Mouse (Mus musculus) stomach, embryonic 15.5 days (tissue): ENCODE measurements around the gene Tmem258. TPM values are rescaled to one million over a fixed set of nuclear protein-coding genes. Genes with fewer than 3 reads are reported as not detected.

Experiments used
- ATAC-seq: fragments of 200-750 bp; cut with Nextera tagmentation; 2 replicates; pipeline ENCODE4 v1.8.0; 2017; ENCODE audit warnings: low read depth, moderate number of reproducible peaks, moderate TSS enrichment; ENCODE audit not compliant: insufficient read depth, low FRiP score
- H3K27ac ChIP-seq: fragments of 300-500 bp; sonication (generic); 2 replicates; pipeline ENCODE4 v1.5.1; 2015; ENCODE audit warnings: mild to moderate bottlenecking, inconsistent platforms
- H3K27me3 ChIP-seq: fragments of 300-500 bp; sonication (generic); replicated peaks from 2 replicates; pipeline ENCODE4 v1.6.1; 2015; ENCODE audit warnings: inconsistent platforms
- H3K36me3 ChIP-seq: fragments of 300-500 bp; sonication (generic); 2 replicates; pipeline ENCODE4 v1.6.1; 2015; ENCODE audit warnings: inconsistent platforms
- H3K4me1 ChIP-seq: fragments of 300-500 bp; sonication (generic); 2 replicates; pipeline ENCODE4 v1.6.1; 2015; ENCODE audit warnings: inconsistent platforms
- H3K4me2 ChIP-seq: fragments of 300-500 bp; sonication (generic); 2 replicates; pipeline ENCODE4 v1.6.1; 2015; ENCODE audit warnings: mild to moderate bottlenecking, inconsistent platforms
- H3K4me3 ChIP-seq: fragments of 300-500 bp; sonication (generic); replicated peaks from 2 replicates; pipeline ENCODE4 v1.5.1; 2015; ENCODE audit warnings: inconsistent platforms
- H3K9ac ChIP-seq: fragments of 300-500 bp; sonication (generic); 2 replicates; pipeline ENCODE4 v1.6.1; 2015; ENCODE audit warnings: inconsistent platforms
- H3K9me3 ChIP-seq: fragments of 300-500 bp; sonication (generic); 2 replicates; pipeline ENCODE4 v1.6.1; 2016; ENCODE audit warnings: inconsistent platforms
- WGBS: fragments of 180-500 bp; shearing (Covaris S2); methylation state at CpG from one replicate; pipeline ENCODE4 v1.1.7; 2015; 5-methylcytosine and 5-hydroxymethylcytosine counted together
- polyA plus RNA-seq: library from polyadenylated mRNA; unstranded; fragments of >200 nt; fragmentation: Nextera tagmentation; extraction: Ambion mirVana; gene quantifications from 2 replicates; pipeline ENCODE4 v1.2.1, GENCODE M21; 2015

The Tmem258 gene
- polyA plus RNA-seq, 1 experiment from 2014 or later: 509 TPM

DNA sequence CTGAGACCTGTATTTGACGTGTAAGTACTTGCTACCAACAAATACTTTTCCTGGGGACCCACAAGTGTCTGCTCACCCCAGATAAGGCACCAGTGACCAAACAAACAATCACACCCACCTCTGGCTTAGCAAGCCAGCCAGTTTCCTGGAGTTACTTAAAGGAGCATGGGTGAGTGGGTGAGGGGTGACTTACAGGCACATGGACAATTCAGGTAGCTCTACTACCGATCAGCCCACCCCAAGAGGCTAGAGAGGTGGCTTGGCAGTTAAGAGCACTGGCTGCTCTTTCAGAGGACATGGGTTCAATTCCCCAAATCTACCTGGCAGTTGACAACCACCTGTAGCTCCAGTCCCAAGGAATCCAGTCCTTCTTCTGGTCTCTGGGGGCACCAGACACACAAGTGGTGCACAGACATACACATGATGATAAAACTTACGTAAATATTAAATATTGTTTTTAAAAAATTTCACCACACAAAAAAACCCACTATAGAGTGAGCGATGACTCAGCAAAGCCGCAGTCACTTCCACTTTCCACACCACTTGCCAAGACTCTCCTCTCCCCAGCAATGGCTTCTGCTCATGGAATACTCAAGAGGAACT is 30.6 kb upstream of the Tmem258 start:
- no peak overlapping the region for H3K4me3 ChIP-seq
- no peak overlapping the region for H3K27ac ChIP-seq
- 69% methylated on average over 5 of the region's 5 CpGs for WGBS
- H3K9ac ChIP-seq: no peak overlapping the region
- no peak overlapping the region for H3K4me2 ChIP-seq
- peak; percentile 80; the same call in 1 of the 2 replicates for ATAC-seq
- no peaks in the 10 kb centered on the region for H3K9me3 ChIP-seq
- no peaks in the 10 kb centered on the region for H3K36me3 ChIP-seq
- H3K27me3 ChIP-seq: no peaks in the 10 kb centered on the region
- no peaks in the 10 kb centered on the region for H3K4me1 ChIP-seq

DNA sequence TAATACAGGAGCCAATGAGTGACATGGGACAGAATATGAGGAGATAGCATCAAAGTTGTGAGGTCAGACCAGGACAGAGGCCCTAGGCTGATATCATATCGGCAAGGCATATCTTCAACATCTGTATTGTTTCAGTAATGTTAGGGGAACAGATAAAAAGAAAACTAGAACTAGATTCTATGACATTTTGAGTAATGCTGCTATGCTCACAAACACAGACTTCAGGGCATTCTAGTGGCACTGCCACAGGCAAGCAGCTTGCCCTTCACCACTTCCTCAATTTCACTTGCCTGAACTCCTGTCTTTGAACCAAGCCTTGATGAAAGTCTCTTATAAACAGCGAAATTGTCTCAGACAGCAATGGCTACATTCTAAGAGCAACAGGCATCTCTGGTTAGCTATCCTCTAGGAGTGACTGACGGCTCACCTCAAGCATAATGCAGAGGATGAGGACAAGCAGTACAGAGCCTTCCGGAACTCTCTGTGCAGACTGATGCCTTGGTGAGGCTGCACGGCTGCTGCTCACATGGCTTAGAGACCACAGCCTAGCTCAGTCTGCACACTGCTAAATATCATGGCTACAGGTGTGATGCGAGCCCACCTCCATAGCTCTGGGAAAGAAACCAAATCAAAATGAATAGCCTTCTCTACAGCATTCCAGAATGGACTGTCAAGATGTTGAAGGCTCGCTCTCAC is 29.8 kb upstream of the Tmem258 start:
- no peaks in the 10 kb centered on the region for H3K9me3 ChIP-seq
- no peak overlapping the region for H3K9ac ChIP-seq
- no peak overlapping the region for H3K27ac ChIP-seq
- H3K4me3 ChIP-seq: no peak overlapping the region
- WGBS: 80% methylated on average over 7 of the region's 7 CpGs
- H3K27me3 ChIP-seq: no peaks in the 10 kb centered on the region
- no peaks in the 10 kb centered on the region for H3K4me1 ChIP-seq
- H3K4me2 ChIP-seq: no peak overlapping the region
- H3K36me3 ChIP-seq: no peaks in the 10 kb centered on the region
- no peak for ATAC-seq

DNA sequence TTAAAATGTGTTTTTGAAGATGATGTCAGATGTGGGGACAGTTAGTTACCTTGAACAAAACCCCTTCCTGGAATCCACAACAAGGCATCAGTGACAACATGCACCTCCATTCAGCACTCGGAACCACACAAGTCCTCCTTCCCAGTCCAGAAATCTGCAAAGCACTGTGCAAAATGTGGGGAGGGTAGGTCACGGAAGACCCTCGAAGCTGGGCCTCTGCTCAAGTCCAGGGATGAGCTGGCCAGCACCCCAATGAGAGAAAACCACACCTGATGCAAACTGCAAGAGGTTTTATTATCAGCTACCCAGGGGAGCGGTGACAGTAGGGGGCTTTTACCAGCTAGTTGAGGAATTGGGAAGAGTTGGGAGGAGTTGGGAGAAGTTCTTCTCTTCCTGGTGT is 28.9 kb upstream of the Tmem258 start:
- no peak for ATAC-seq
- Histone ChIP-seq H3K4me1 (no peaks in the 10 kb centered on the region), H3K27ac (no peak overlapping the region), H3K4me3 (no peak overlapping the region), H3K27me3 (no peaks in the 10 kb centered on the region), H3K36me3 (no peaks in the 10 kb centered on the region), H3K9ac (no peak overlapping the region), H3K9me3 (no peaks in the 10 kb centered on the region), H3K4me2 (no peak overlapping the region)
- WGBS: 69% methylated on average over 4 of the region's 4 CpGs

DNA sequence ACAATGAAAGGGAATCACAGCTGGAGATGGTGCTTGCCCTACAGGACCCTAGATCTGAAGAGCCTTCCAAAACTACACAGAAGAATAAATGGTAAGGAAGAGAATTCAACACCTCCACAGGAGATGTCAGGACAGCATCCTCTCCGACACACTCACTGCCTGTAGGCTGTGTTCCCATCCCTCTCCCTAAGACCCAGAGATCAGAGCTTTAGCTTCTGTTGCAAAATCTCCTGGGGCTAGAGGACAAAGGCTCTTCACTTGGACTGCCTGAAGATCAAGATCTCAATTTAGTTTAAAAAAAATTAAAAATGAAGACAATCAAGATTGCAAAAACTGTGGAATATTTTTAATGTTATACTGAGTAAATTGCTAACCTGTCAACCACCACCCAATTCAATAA is 27.3 kb upstream of the Tmem258 start:
- no peaks in the 10 kb centered on the region for H3K4me1 ChIP-seq
- no peak for ATAC-seq
- no peak overlapping the region for H3K4me3 ChIP-seq
- no peak overlapping the region for H3K4me2 ChIP-seq
- no peak overlapping the region for H3K27ac ChIP-seq
- 77% methylated on average over 1 of the region's 1 CpGs for WGBS
- H3K9ac ChIP-seq: no peak overlapping the region
- no peaks in the 10 kb centered on the region for H3K36me3 ChIP-seq
- no peaks in the 10 kb centered on the region for H3K9me3 ChIP-seq
- H3K27me3 ChIP-seq: no peaks in the 10 kb centered on the region

DNA sequence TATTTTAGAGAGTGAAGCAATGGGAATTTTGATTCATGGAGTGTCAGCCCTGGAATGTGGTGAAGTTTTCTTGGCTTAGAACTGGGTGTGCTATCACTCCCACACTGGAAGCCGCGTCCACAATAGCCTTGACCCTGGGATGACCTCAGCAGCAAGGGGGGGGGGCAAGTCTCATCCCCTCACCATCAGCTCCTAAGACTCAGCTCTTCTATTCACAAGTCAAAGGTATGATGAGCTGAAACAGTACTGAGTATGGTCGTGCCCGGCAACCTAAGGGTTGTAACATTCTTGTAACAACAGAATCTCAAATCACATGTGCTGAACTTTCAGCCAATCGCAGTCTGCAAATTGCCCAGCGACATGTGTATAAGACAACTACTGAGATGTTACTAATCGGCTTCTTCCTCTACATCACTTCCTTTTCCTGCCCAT is 26.9 kb upstream of the Tmem258 start:
- no peaks in the 10 kb centered on the region for H3K36me3 ChIP-seq
- no peak overlapping the region for H3K4me2 ChIP-seq
- no peaks in the 10 kb centered on the region for H3K4me1 ChIP-seq
- no peaks in the 10 kb centered on the region for H3K27me3 ChIP-seq
- H3K27ac ChIP-seq: no peak overlapping the region
- whole genome bisulfite sequencing: 44% methylated on average over 7 of the region's 7 CpGs
- H3K4me3 ChIP-seq: no peak overlapping the region
- H3K9me3 ChIP-seq: no peaks in the 10 kb centered on the region
- no peak for ATAC-seq
- no peak overlapping the region for H3K9ac ChIP-seq

DNA sequence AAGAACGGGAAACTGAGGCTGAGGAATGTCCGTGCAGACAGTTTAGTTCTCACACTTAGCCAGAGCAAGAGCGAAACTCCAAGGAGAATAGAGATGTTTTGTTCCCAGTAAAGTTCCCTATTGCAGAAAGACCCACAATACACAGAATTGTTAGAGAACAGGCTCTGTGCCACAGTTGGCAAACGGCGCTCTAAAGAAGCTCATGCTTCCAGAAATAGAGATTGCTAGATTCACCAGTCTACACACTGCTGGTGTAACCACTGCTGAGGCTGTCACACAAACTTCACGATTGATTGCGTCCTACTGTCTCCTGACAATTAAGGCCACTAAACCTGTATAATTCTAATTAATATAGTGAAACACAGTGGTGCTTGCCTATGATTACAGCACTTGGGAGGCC is 22.6 kb upstream of the Tmem258 start:
- Histone ChIP-seq H3K4me1 (peaks cover 7% of the 10 kb centered on the region), H3K4me3 (no peak overlapping the region), H3K27ac (no peak overlapping the region), H3K36me3 (peaks cover 9% of the 10 kb centered on the region), H3K4me2 (no peak overlapping the region), H3K9me3 (no peaks in the 10 kb centered on the region), H3K27me3 (no peaks in the 10 kb centered on the region), H3K9ac (no peak overlapping the region)
- 88% methylated on average over 7 of the region's 7 CpGs for WGBS
- ATAC-seq: no peak

DNA sequence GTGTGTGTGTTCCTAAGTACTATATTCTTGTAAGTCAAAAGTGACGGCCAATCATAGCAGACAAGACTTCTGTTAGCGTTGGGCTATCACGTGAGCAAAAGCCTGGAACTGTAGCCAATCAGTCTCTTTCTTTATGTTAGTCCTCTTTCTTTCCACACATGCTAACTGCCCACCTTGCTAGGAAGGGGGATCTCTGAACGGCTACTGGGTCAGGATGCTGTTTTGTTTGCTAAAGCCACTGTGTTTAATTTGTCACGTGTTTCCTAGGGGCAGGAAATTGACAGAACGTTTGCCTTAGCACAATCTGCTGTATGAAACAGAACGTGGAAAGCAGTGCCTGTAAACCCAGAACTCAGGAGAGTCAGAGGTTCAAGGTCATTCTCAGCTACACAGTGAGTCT is 21.7 kb upstream of the Tmem258 start:
- Histone ChIP-seq H3K36me3 (peaks cover 15% of the 10 kb centered on the region), H3K4me3 (peak overlapping the region; percentile 91), H3K27me3 (no peaks in the 10 kb centered on the region), H3K9me3 (no peaks in the 10 kb centered on the region), H3K27ac (peak overlapping the region; percentile 63; the same call in 1 of the 2 replicates), H3K4me2 (peak overlapping the region; percentile 72), H3K9ac (no peak overlapping the region), H3K4me1 (peaks cover 7% of the 10 kb centered on the region)
- 30% methylated on average over 7 of the region's 7 CpGs for WGBS
- ATAC-seq: no peak

DNA sequence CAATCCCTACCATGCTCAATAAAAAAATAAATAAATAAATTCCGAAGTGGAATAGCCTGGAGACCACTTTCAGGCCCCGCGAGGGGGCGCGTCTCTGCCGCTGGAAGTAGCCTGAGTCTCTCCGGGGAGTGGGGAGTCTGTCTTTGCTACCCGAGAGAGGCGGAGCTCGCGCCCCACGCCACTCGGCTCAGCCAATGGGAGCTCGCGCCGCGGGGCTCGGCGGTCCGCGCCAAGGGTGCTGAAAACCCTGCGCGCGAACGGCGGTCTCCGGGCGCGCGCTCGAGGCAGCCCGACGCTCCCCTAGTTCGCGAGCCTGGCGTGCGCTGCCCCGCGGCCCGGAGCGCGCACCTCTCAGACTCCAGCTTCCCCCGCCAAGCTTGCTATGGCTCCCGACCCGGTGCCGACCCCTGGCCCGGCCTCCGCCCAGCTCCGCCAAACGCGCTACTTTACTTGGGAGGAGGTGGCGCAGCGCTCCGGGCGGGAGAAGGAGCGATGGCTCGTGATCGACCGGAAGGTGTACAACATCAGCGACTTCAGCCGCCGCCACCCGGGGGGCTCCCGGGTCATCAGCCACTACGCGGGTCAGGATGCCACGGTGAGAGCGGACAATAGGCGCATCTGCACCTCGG is 21.0 kb upstream of the Tmem258 start, which contains the start of gene Fads1:
Fads1 (plus strand) TSS at position 219 of the 629 bp plus-strand sequence.
- H3K36me3 ChIP-seq: peaks cover 17% of the 10 kb centered on the region
- H3K27ac ChIP-seq: peak within 1 kb of the TSS; percentile 95
- peak within 1 kb of the TSS; percentile 78 for H3K9ac ChIP-seq
- peak within 1 kb of the TSS; percentile 91 for H3K4me3 ChIP-seq
- peak; percentile 95 for ATAC-seq
- H3K4me1 ChIP-seq: peaks cover 7% of the 10 kb centered on the region
- peak within 1 kb of the TSS; percentile 72 for H3K4me2 ChIP-seq
- under 1% methylated on average over 67 of the region's 70 CpGs for WGBS
- H3K9me3 ChIP-seq: no peaks in the 10 kb centered on the region
- no peaks in the 10 kb centered on the region for H3K27me3 ChIP-seq

DNA sequence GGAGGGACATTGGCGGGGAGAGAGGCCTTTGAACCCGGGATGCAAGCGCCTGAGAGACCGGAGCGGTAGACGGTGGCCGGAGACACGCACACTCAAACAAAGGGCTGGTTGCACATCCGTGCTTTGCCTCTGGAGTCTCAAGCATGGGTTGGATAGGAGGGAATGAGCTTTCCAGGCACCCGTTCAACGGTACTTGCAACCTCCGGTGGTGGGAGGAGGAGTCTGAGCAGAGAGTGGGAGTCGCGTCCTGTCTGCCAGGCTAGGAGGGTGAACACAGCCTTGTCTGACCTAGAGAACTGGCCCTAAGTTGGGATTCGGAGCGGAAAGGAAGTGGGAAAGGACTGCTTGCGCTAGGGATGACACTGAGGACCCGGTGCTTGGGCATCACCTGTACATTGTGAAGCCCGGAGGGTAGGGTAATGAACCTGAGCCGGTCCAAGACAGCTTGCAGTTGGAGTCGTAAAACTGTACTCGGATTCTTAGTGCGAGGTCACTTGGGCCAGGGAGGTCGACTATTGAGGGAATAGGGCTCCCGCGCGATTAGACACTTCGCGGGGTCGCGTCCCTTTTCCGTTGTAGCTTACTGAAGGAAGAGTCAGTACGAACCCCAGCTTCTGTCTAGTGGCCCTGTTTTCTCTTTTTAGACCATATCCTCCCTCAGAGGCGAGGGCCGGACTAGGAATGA is 20.4 kb upstream of the Tmem258 start:
- H3K27me3 ChIP-seq: no peaks in the 10 kb centered on the region
- H3K27ac ChIP-seq: peak overlapping the region; percentile 95
- H3K4me1 ChIP-seq: peaks cover 7% of the 10 kb centered on the region
- H3K9ac ChIP-seq: peak overlapping the region; percentile 78
- under 1% methylated on average over 35 of the region's 35 CpGs for WGBS
- no peaks in the 10 kb centered on the region for H3K9me3 ChIP-seq
- peak overlapping the region; percentile 91 for H3K4me3 ChIP-seq
- peak overlapping the region; percentile 72 for H3K4me2 ChIP-seq
- ATAC-seq: peak; percentile 66
- H3K36me3 ChIP-seq: peaks cover 23% of the 10 kb centered on the region

DNA sequence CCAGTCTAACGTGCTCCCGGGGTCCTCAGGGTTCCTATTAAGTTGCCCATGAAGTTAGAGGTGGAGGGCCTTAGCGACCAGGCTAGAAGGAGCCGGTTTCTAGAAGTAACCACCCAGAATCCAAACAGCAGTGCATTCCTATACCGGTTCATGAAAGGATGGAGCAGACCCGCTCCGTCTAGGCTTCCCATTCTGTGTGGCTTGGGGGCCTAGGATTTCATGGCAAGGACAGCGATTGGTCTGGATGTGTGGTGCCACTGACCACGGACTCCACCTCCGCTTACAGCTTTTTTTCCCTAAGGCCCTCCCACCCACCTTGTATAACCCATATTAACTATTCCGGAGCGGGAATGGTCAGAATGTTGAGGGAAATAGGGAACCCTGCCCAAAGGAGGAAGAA is 19.7 kb upstream of the Tmem258 start:
- peaks cover 7% of the 10 kb centered on the region for H3K4me1 ChIP-seq
- WGBS: 9% methylated on average over 12 of the region's 12 CpGs
- peak overlapping the region; percentile 72 for H3K4me2 ChIP-seq
- no peaks in the 10 kb centered on the region for H3K9me3 ChIP-seq
- peak overlapping the region; percentile 91 for H3K4me3 ChIP-seq
- H3K27ac ChIP-seq: peak overlapping the region; percentile 95
- H3K9ac ChIP-seq: peak overlapping the region; percentile 78; the same call in 1 of the 2 replicates
- peaks cover 30% of the 10 kb centered on the region for H3K36me3 ChIP-seq
- no peaks in the 10 kb centered on the region for H3K27me3 ChIP-seq
- ATAC-seq: peak; percentile 32; the same call in 1 of the 2 replicates

DNA sequence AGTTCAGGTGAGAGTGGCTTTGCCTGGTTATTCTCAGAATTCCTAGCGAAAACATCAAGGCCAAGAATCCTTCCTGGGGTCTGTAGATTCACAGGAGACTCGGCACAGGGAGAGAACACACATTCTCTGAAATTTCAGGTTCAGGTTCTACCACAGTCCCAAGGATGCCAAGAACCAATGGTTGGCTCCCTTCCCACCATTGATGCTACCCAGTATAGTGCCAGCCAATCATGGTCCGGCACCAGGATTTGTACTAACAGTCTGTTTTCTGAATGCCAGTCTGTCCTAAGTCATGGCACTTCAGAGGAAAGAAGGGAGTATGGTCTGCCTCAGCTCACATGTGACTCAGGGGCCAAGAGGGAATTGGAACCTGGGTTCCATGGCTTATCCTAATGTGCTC is 17.9 kb upstream of the Tmem258 start:
- H3K36me3 ChIP-seq: peaks cover 38% of the 10 kb centered on the region
- no peaks in the 10 kb centered on the region for H3K27me3 ChIP-seq
- 84% methylated on average over 3 of the region's 3 CpGs for WGBS
- no peak overlapping the region for H3K27ac ChIP-seq
- no peak overlapping the region for H3K4me2 ChIP-seq
- no peaks in the 10 kb centered on the region for H3K9me3 ChIP-seq
- H3K4me1 ChIP-seq: peaks cover 7% of the 10 kb centered on the region
- no peak overlapping the region for H3K4me3 ChIP-seq
- no peak overlapping the region for H3K9ac ChIP-seq
- no peak for ATAC-seq

DNA sequence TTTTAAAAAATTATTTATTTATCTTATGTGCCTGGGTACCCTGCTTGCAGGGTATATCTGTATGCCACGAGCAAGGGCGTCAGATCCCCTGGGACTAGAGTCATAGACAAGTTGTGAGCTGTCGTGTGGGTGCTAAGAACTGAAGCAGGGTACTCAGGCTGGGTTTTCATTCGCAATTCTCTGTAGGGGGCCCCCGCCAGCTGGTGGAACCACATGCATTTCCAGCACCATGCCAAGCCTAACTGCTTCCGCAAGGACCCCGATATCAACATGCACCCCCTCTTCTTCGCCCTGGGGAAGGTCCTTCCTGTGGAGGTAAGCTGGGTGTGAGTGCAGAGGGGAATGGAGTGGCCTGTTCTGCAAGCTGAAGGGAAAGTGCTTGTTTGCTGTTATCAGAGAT is 17.2 kb upstream of the Tmem258 start:
- H3K9ac ChIP-seq: no peak overlapping the region
- WGBS: 92% methylated on average over 8 of the region's 8 CpGs
- no peak overlapping the region for H3K27ac ChIP-seq
- H3K36me3 ChIP-seq: peaks cover 38% of the 10 kb centered on the region
- ATAC-seq: no peak
- no peaks in the 10 kb centered on the region for H3K27me3 ChIP-seq
- no peak overlapping the region for H3K4me2 ChIP-seq
- no peaks in the 10 kb centered on the region for H3K9me3 ChIP-seq
- H3K4me1 ChIP-seq: peaks cover 9% of the 10 kb centered on the region
- H3K4me3 ChIP-seq: no peak overlapping the region
